Mouse (Mus musculus): ENCODE results near the gene Emc7. TPM values are rescaled to one million over a fixed set of nuclear protein-coding genes. Genes with fewer than 3 reads are reported as not detected.

The Emc7 gene
- polyA plus RNA-seq, 1 experiment from 2014 or later: 23.3 TPM

- Histone ChIP-seq H3K36me3 (ENCODE audit: control insufficient read depth, insufficient read depth, low read length) (no peaks in the 10 kb centered on the region), H3K27ac (ENCODE audit: low read length) (no peak overlapping the region), H3K9me3 (replicated peaks; ENCODE audit: control insufficient read depth, low read length, poor library complexity, severe bottlenecking) (no peaks in the 10 kb centered on the region), H3K4me1 (ENCODE audit: control insufficient read depth, insufficient read depth, low read length) (no peaks in the 10 kb centered on the region), H3K4me2 (ENCODE audit: low read length) (no peak overlapping the region), H3K27me3 (ENCODE audit: control insufficient read depth, insufficient read depth, low read depth, low read length) (no peaks in the 10 kb centered on the region), H3K9ac (ENCODE audit: low read depth, low read length) (no peak overlapping the region), H3K4me3 (ENCODE audit: low read depth, low read length) (no peak overlapping the region)
- no peak; the same call in 1 of the 2 replicates for ATAC-seq
- 68% methylated on average over 5 of the region's 5 CpGs for WGBS
Measured at GRCm38 (mm10) chr2:112506841-112507435, 52.1 kb downstream of the Emc7 start.

- no peak overlapping the region for H3K27ac ChIP-seq (ENCODE audit: low read length)
- no peaks in the 10 kb centered on the region for H3K36me3 ChIP-seq (ENCODE audit: control insufficient read depth, insufficient read depth, low read length)
- ATAC-seq: no peak
- H3K9me3 ChIP-seq (replicated peaks; ENCODE audit: control insufficient read depth, low read length, poor library complexity, severe bottlenecking): no peaks in the 10 kb centered on the region
- H3K4me1 ChIP-seq (ENCODE audit: control insufficient read depth, insufficient read depth, low read length): no peaks in the 10 kb centered on the region
- WGBS: 98% methylated on average over 1 of the region's 1 CpGs
- H3K9ac ChIP-seq (ENCODE audit: low read depth, low read length): no peak overlapping the region
- H3K4me3 ChIP-seq (ENCODE audit: low read depth, low read length): no peak overlapping the region
- no peak overlapping the region for H3K4me2 ChIP-seq (ENCODE audit: low read length)
- H3K27me3 ChIP-seq (ENCODE audit: control insufficient read depth, insufficient read depth, low read depth, low read length): no peaks in the 10 kb centered on the region
Measured at GRCm38 (mm10) chr2:112507444-112507843, 52.6 kb downstream of the Emc7 start.

GRCm38 (mm10) chr2:112510140-112510539, 55.3 kb downstream of the Emc7 start:
- H3K9me3 ChIP-seq (replicated peaks; ENCODE audit: control insufficient read depth, low read length, poor library complexity, severe bottlenecking): no peaks in the 10 kb centered on the region
- no peaks in the 10 kb centered on the region for H3K27me3 ChIP-seq (ENCODE audit: control insufficient read depth, insufficient read depth, low read depth, low read length)
- H3K27ac ChIP-seq (ENCODE audit: low read length): no peak overlapping the region
- no peak overlapping the region for H3K9ac ChIP-seq (ENCODE audit: low read depth, low read length)
- H3K36me3 ChIP-seq (ENCODE audit: control insufficient read depth, insufficient read depth, low read length): no peaks in the 10 kb centered on the region
- WGBS: 93% methylated on average over 4 of the region's 4 CpGs
- no peak for ATAC-seq
- H3K4me3 ChIP-seq (ENCODE audit: low read depth, low read length): no peak overlapping the region
- H3K4me1 ChIP-seq (ENCODE audit: control insufficient read depth, insufficient read depth, low read length): no peaks in the 10 kb centered on the region
- H3K4me2 ChIP-seq (ENCODE audit: low read length): no peak overlapping the region

GRCm38 (mm10) chr2:112513036-112513435, 58.2 kb downstream of the Emc7 start:
- Histone ChIP-seq H3K27me3 (ENCODE audit: control insufficient read depth, insufficient read depth, low read depth, low read length) (no peaks in the 10 kb centered on the region), H3K4me1 (ENCODE audit: control insufficient read depth, insufficient read depth, low read length) (no peaks in the 10 kb centered on the region), H3K4me2 (ENCODE audit: low read length) (no peak overlapping the region), H3K9me3 (replicated peaks; ENCODE audit: control insufficient read depth, low read length, poor library complexity, severe bottlenecking) (no peaks in the 10 kb centered on the region), H3K36me3 (ENCODE audit: control insufficient read depth, insufficient read depth, low read length) (no peaks in the 10 kb centered on the region), H3K9ac (ENCODE audit: low read depth, low read length) (no peak overlapping the region), H3K27ac (ENCODE audit: low read length) (no peak overlapping the region), H3K4me3 (ENCODE audit: low read depth, low read length) (no peak overlapping the region)
- no peak for ATAC-seq
- WGBS: 92% methylated on average over 1 of the region's 1 CpGs

GRCm38 (mm10) chr2:112516728-112517127, 61.9 kb downstream of the Emc7 start:
- no peak for ATAC-seq

GRCm38 (mm10) chr2:112517218-112517617, 62.4 kb downstream of the Emc7 start:
- no peaks in the 10 kb centered on the region for H3K27me3 ChIP-seq (ENCODE audit: control insufficient read depth, insufficient read depth, low read depth, low read length)
- H3K4me2 ChIP-seq (ENCODE audit: low read length): no peak overlapping the region
- no peaks in the 10 kb centered on the region for H3K4me1 ChIP-seq (ENCODE audit: control insufficient read depth, insufficient read depth, low read length)
- H3K4me3 ChIP-seq (ENCODE audit: low read depth, low read length): no peak overlapping the region
- H3K27ac ChIP-seq (ENCODE audit: low read length): no peak overlapping the region
- no peak overlapping the region for H3K9ac ChIP-seq (ENCODE audit: low read depth, low read length)
- no peak for ATAC-seq
- no peaks in the 10 kb centered on the region for H3K9me3 ChIP-seq (replicated peaks; ENCODE audit: control insufficient read depth, low read length, poor library complexity, severe bottlenecking)
- H3K36me3 ChIP-seq (ENCODE audit: control insufficient read depth, insufficient read depth, low read length): no peaks in the 10 kb centered on the region
- 94% methylated on average over 3 of the region's 3 CpGs for WGBS

More at GRCm38 (mm10) chr2:112516728-112517127, 61.9 kb downstream of the Emc7 start:
- no peak overlapping the region for H3K27ac ChIP-seq (ENCODE audit: low read length)
- no peaks in the 10 kb centered on the region for H3K9me3 ChIP-seq (replicated peaks; ENCODE audit: control insufficient read depth, low read length, poor library complexity, severe bottlenecking)
- H3K27me3 ChIP-seq (ENCODE audit: control insufficient read depth, insufficient read depth, low read depth, low read length): no peaks in the 10 kb centered on the region
- no peak overlapping the region for H3K4me2 ChIP-seq (ENCODE audit: low read length)
- no peaks in the 10 kb centered on the region for H3K36me3 ChIP-seq (ENCODE audit: control insufficient read depth, insufficient read depth, low read length)
- no peak overlapping the region for H3K4me3 ChIP-seq (ENCODE audit: low read depth, low read length)
- no peaks in the 10 kb centered on the region for H3K4me1 ChIP-seq (ENCODE audit: control insufficient read depth, insufficient read depth, low read length)
- no peak overlapping the region for H3K9ac ChIP-seq (ENCODE audit: low read depth, low read length)
- 71% methylated on average over 3 of the region's 3 CpGs for WGBS

GRCm38 (mm10) chr2:112518541-112518940, 63.7 kb downstream of the Emc7 start:
- no peak overlapping the region for H3K4me3 ChIP-seq (ENCODE audit: low read depth, low read length)
- H3K27ac ChIP-seq (ENCODE audit: low read length): no peak overlapping the region
- no peak overlapping the region for H3K4me2 ChIP-seq (ENCODE audit: low read length)
- H3K4me1 ChIP-seq (ENCODE audit: control insufficient read depth, insufficient read depth, low read length): no peaks in the 10 kb centered on the region
- ATAC-seq: no peak
- H3K27me3 ChIP-seq (ENCODE audit: control insufficient read depth, insufficient read depth, low read depth, low read length): no peaks in the 10 kb centered on the region
- no peak overlapping the region for H3K9ac ChIP-seq (ENCODE audit: low read depth, low read length)
- H3K9me3 ChIP-seq (replicated peaks; ENCODE audit: control insufficient read depth, low read length, poor library complexity, severe bottlenecking): no peaks in the 10 kb centered on the region
- H3K36me3 ChIP-seq (ENCODE audit: control insufficient read depth, insufficient read depth, low read length): no peaks in the 10 kb centered on the region

- H3K36me3 ChIP-seq (ENCODE audit: control insufficient read depth, insufficient read depth, low read length): no peaks in the 10 kb centered on the region
- WGBS: 84% methylated on average over 4 of the region's 4 CpGs
- no peak overlapping the region for H3K27ac ChIP-seq (ENCODE audit: low read length)
- no peak overlapping the region for H3K4me3 ChIP-seq (ENCODE audit: low read depth, low read length)
- H3K9me3 ChIP-seq (replicated peaks; ENCODE audit: control insufficient read depth, low read length, poor library complexity, severe bottlenecking): no peaks in the 10 kb centered on the region
- H3K27me3 ChIP-seq (ENCODE audit: control insufficient read depth, insufficient read depth, low read depth, low read length): no peaks in the 10 kb centered on the region
- H3K4me2 ChIP-seq (ENCODE audit: low read length): no peak overlapping the region
- no peak overlapping the region for H3K9ac ChIP-seq (ENCODE audit: low read depth, low read length)
- ATAC-seq: no peak
- H3K4me1 ChIP-seq (ENCODE audit: control insufficient read depth, insufficient read depth, low read length): no peaks in the 10 kb centered on the region
Measured at GRCm38 (mm10) chr2:112520526-112521482, 66.0 kb downstream of the Emc7 start.
